Mouse (Mus musculus) heart, embryonic 10.5 days (tissue): ENCODE measurements at regions not wholly inside any gene's neighbourhood (a gene's known extent, or its start where the extent isn't known, plus 50 kb on each side); places are given as distances from the start of the nearest gene placed in this dataset.
A peak's percentile ranks its signal among the peaks of the same experiment; 100 is the strongest.
"Not testable (repeated sequence)": the region's sequence is repeated elsewhere in the genome, so short reads cannot be mapped to it uniquely, and the experiment has no call there.

Source experiments
- DNase-seq: peaks from one replicate; pipeline ENCODE4 v3.0.0-alpha.2; 2017; ENCODE audit warnings: low spot score
- H3K27ac ChIP-seq: fragments of 300-500 bp; sonication (generic); 2 replicates; pipeline ENCODE4 v1.5.1; 2016; ENCODE audit warnings: mild to moderate bottlenecking
- H3K27me3 ChIP-seq: fragments of 300-500 bp; sonication (generic); 2 replicates; pipeline ENCODE4 v1.6.1; 2016; ENCODE audit warnings: mild to moderate bottlenecking; ENCODE audit not compliant: poor library complexity, insufficient read depth, severe bottlenecking
- H3K36me3 ChIP-seq: fragments of 300-500 bp; sonication (generic); 2 replicates; pipeline ENCODE4 v1.6.1; 2016; ENCODE audit warnings: mild to moderate bottlenecking, moderate library complexity
- H3K4me1 ChIP-seq: fragments of 300-500 bp; sonication (generic); 2 replicates; pipeline ENCODE4 v1.6.1; 2016; ENCODE audit warnings: mild to moderate bottlenecking
- H3K4me3 ChIP-seq: fragments of 300-500 bp; sonication (generic); 2 replicates; pipeline ENCODE4 v1.5.1; 2016; ENCODE audit warnings: mild to moderate bottlenecking, moderate library complexity
- H3K9me3 ChIP-seq: fragments of 300-500 bp; sonication (generic); 2 replicates; pipeline ENCODE4 v1.6.1; 2016; ENCODE audit warnings: mild to moderate bottlenecking, moderate library complexity
- WGBS: fragments of 180-500 bp; shearing (Covaris S2); methylation state at CpG from one replicate; pipeline ENCODE4 v1.1.7; 2016; 5-methylcytosine and 5-hydroxymethylcytosine counted together

DNA sequence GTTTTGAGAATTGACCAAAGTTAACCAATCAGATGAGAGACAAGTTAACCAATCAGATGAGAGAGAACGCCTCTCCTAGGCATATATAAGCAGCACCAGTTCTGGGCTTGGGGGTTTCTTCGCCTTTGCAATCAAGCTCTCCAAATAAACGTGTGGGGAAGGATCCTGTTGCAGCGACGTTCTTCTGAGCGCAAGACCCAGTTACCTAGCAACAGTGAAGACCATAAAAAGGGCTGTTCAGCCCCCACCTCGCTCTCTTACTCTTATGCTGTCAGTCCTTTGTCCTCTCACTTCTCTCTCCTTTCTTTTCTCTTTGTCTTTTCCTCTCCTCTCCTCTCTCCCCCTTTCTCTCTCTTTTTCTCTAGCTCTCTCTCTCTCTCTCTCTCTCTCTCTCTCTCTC, 297.7 kb downstream of the Setd4 start:
- H3K27me3 ChIP-seq, H3K27ac ChIP-seq, DNase-seq, H3K9me3 ChIP-seq, H3K4me3 ChIP-seq, H3K4me1 ChIP-seq, H3K36me3 ChIP-seq: not testable (repeated sequence)
- 78% methylated on average over 7 of the region's 7 CpGs for WGBS

DNA sequence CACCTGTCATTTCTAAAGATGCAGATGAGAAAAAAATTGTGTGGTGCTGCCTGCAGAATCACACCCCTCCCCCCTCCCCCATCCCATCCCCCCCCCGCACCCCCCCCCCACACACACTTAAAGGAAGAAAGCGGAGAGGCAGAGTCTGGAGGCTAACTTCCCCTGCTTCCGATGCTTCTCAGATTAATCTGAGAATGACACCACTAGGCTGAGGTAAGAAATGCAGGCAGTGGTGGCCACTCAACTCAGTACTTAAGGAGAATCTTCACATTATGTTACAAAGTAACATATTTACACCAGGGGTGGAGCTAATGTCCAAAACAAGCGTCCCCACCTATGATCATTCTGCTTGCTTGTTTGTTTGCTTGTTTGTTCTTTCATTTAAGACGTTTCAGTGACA, 309.4 kb downstream of the Setd4 start:
- no peak overlapping the region for H3K27ac ChIP-seq
- no peaks in the 10 kb centered on the region for H3K36me3 ChIP-seq
- H3K9me3 ChIP-seq, result no peaks in the 10 kb centered on the region
- peaks cover 39% of the 10 kb centered on the region for H3K27me3 ChIP-seq
- 32% methylated on average over 4 of the region's 5 CpGs for WGBS
- no peak overlapping the region for H3K4me3 ChIP-seq
- no peak for DNase-seq
- peaks cover 6% of the 10 kb centered on the region for H3K4me1 ChIP-seq

DNA sequence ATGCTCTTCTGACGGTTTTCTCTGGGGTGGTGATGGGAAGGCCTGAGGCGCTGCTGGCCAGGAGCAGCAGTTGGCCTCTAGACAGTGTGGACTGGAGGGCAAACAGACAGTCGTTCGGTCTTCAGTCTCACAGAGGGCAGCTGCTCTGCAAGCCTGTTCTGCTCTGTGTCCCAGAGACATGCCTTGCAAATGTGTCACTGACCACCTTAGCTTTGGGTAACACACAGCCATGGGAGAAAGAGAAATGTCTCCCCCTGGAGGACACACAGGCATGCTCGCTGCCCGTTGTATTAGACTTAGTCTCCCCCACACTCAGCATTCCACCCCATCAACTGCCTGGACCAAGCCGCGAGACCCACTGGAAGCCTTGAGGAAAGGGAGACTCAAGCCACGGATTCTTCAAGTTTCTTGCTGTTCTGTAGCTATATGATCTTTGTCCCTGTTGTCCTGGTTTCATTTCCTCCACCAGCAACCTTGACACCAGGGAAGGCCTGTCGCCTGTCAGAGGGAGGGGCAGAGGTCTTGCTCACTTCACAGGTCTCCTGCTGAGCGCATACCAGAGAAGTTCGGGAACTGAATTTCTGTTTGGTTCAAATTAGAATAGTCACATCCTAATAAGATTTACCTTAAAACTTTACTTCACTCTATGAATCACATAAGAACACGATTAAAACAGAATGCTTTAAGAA, 310.8 kb downstream of the Setd4 start:
- Histone ChIP-seq H3K4me1 (peaks cover 6% of the 10 kb centered on the region), H3K36me3 (no peaks in the 10 kb centered on the region), H3K27ac (no peak overlapping the region), H3K9me3 (no peaks in the 10 kb centered on the region), H3K27me3 (peaks cover 39% of the 10 kb centered on the region), H3K4me3 (no peak overlapping the region)
- DNase-seq, result peak; percentile 88
- 21% methylated on average over 13 of the region's 13 CpGs for WGBS

- H3K27ac ChIP-seq, result no peak overlapping the region
- H3K9me3 ChIP-seq, result no peaks in the 10 kb centered on the region
- 72% methylated on average over 14 of the region's 14 CpGs for WGBS
- H3K27me3 ChIP-seq, result peaks cover 39% of the 10 kb centered on the region
- no peak overlapping the region for H3K4me3 ChIP-seq
- DNase-seq, result peak; percentile 55
- H3K36me3 ChIP-seq, result no peaks in the 10 kb centered on the region
- H3K4me1 ChIP-seq, result peaks cover 6% of the 10 kb centered on the region
These were observed 311.6 kb downstream of the Setd4 start for GRCm38 (mm10) chr16:93292181-93292834.

GRCm38 (mm10) chr16:93288036-93288435, 315.8 kb downstream of the Setd4 start:
- H3K4me3 ChIP-seq, result no peak overlapping the region
- H3K36me3 ChIP-seq, result no peaks in the 10 kb centered on the region
- DNase-seq, result no peak
- peaks cover 22% of the 10 kb centered on the region for H3K27me3 ChIP-seq
- H3K9me3 ChIP-seq, result no peaks in the 10 kb centered on the region; the same call in 1 of the 2 replicates
- peaks cover 3% of the 10 kb centered on the region for H3K4me1 ChIP-seq
- WGBS, result 65% methylated on average over 3 of the region's 3 CpGs
- no peak overlapping the region for H3K27ac ChIP-seq

- H3K4me3 ChIP-seq, result no peak overlapping the region
- peaks cover 22% of the 10 kb centered on the region for H3K27me3 ChIP-seq
- 76% methylated on average over 2 of the region's 2 CpGs for WGBS
These were observed 316.3 kb downstream of the Setd4 start for GRCm38 (mm10) chr16:93287520-93287919.

GRCm38 (mm10) chr16:93286816-93287215, 317.0 kb downstream of the Setd4 start:
- Histone ChIP-seq H3K4me3 (no peak overlapping the region), H3K27ac (no peak overlapping the region), H3K36me3 (no peaks in the 10 kb centered on the region), H3K9me3 (no peaks in the 10 kb centered on the region; the same call in 1 of the 2 replicates), H3K27me3 (peaks cover 18% of the 10 kb centered on the region), H3K4me1 (no peaks in the 10 kb centered on the region)
- WGBS, result 87% methylated on average over 3 of the region's 3 CpGs
- no peak for DNase-seq

More at GRCm38 (mm10) chr16:93287520-93287919, 316.3 kb downstream of the Setd4 start:
- no peak overlapping the region for H3K27ac ChIP-seq
- no peak for DNase-seq
- H3K9me3 ChIP-seq, result no peaks in the 10 kb centered on the region; the same call in 1 of the 2 replicates
- no peaks in the 10 kb centered on the region for H3K4me1 ChIP-seq
- no peaks in the 10 kb centered on the region for H3K36me3 ChIP-seq

- H3K4me3 ChIP-seq, result no peak overlapping the region
- no peak overlapping the region for H3K27ac ChIP-seq
- WGBS, result 90% methylated on average over 6 of the region's 6 CpGs
- no peaks in the 10 kb centered on the region for H3K4me1 ChIP-seq
- no peaks in the 10 kb centered on the region for H3K36me3 ChIP-seq
- H3K27me3 ChIP-seq, result peaks cover 15% of the 10 kb centered on the region; the same call in 1 of the 2 replicates
- DNase-seq, result no peak
- H3K9me3 ChIP-seq, result no peaks in the 10 kb centered on the region; the same call in 1 of the 2 replicates
These were observed 318.7 kb downstream of the Setd4 start for GRCm38 (mm10) chr16:93285191-93285590.

DNA sequence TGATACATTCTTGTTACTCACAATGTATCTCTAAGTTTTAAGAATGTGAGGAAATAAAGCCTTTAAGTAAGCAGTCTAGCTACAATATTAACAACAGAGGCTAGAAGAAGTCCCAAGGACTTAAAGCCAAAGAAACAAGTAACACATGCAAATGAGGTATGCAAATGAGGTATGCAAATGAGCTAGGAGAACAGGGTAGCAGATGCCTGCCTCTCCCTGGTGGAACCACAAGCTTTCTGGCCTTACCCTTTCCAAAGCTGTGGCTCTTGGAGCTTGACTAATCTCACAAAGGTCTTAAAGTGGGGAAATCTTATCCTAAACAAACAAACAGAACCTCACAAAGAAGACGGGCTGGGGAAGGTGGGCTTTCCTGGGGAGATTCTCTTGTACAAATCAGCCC, 322.1 kb downstream of the Setd4 start:
- no peak for DNase-seq
- no peak overlapping the region for H3K27ac ChIP-seq
- H3K36me3 ChIP-seq, result no peaks in the 10 kb centered on the region
- H3K4me3 ChIP-seq, result no peak overlapping the region
- 14% methylated on average over 1 of the region's 1 CpGs for WGBS
- H3K27me3 ChIP-seq, result peaks cover 25% of the 10 kb centered on the region
- no peaks in the 10 kb centered on the region; the same call in 1 of the 2 replicates for H3K9me3 ChIP-seq
- no peaks in the 10 kb centered on the region for H3K4me1 ChIP-seq

DNA sequence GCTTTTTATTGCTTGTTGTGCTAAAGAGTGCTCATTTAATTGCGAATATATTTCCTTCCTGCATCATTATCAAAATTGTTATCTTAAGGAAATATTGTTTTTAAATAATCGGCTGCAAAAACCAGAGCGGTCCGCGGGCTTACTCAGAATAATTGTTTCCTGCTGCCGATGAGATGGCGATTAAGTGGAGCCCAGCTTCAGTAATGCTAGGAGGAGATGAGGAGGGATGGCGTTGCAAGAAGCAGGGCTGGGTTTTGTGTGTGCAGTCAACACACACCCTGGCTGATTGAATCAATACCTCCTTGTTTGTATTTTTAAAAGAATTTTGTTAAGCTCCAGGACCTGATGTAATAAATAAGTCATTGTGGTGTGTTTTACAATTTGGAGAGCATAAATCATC, 331.2 kb downstream of the Setd4 start:
- no peaks in the 10 kb centered on the region for H3K9me3 ChIP-seq
- no peaks in the 10 kb centered on the region for H3K4me1 ChIP-seq
- no peak for DNase-seq
- H3K4me3 ChIP-seq, result no peak overlapping the region
- H3K27me3 ChIP-seq, result no peaks in the 10 kb centered on the region
- WGBS, result 71% methylated on average over 8 of the region's 8 CpGs
- H3K27ac ChIP-seq, result no peak overlapping the region
- H3K36me3 ChIP-seq, result no peaks in the 10 kb centered on the region

DNA sequence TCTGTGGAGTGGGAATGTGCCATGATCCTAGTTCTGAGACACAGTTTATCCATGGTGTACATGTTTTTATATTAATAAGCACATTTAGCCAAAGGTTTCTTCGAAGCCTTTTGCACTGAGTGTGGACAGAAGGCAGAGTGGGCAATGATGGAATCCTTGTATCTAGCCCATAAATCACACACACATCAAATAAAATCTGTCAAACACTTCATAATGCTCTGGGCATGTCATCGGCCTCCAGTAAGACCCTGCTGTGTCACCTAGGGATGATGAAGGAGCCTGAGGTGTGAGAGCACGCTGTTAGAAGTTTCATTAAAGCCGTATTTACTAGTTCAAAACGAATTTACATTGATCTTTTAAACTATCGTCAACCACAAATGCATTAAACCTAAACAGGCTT, 331.7 kb downstream of the Setd4 start:
- Histone ChIP-seq H3K27ac (no peak overlapping the region), H3K9me3 (no peaks in the 10 kb centered on the region), H3K4me1 (no peaks in the 10 kb centered on the region), H3K36me3 (no peaks in the 10 kb centered on the region), H3K4me3 (no peak overlapping the region), H3K27me3 (peaks cover 3% of the 10 kb centered on the region; the same call in 1 of the 2 replicates)
- 71% methylated on average over 6 of the region's 6 CpGs for WGBS
- DNase-seq, result no peak

DNA sequence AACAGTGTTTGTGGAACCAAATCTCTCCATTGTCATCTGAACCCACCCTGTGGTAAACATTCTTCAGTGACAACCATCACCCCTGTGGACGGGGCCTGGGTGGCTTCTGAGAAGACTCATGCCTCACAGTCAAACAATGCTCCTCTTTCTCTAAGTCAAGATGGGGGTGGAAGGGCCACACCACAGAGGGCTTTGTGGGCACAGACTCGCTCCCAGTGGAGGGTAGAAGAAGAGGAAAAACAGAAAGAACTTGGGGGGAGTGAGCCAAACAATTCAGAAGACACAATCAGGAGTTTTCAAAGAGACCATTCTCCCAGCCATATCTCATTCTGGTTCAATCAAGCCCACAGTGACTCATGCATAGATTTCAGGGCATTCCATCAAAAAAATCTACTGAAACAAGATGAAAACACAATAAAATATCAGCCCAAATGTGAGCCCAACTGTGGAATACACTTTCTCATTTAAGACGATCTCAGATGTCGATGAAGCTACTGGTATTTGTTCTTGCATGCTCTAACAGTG, 339.7 kb downstream of the Setd4 start:
- Histone ChIP-seq H3K27ac (no peak overlapping the region), H3K36me3 (no peaks in the 10 kb centered on the region), H3K4me3 (no peak overlapping the region), H3K4me1 (no peaks in the 10 kb centered on the region), H3K9me3 (no peaks in the 10 kb centered on the region), H3K27me3 (peaks cover 27% of the 10 kb centered on the region; the same call in 1 of the 2 replicates)
- 70% methylated on average over 4 of the region's 4 CpGs for WGBS
- DNase-seq, result no peak

DNA sequence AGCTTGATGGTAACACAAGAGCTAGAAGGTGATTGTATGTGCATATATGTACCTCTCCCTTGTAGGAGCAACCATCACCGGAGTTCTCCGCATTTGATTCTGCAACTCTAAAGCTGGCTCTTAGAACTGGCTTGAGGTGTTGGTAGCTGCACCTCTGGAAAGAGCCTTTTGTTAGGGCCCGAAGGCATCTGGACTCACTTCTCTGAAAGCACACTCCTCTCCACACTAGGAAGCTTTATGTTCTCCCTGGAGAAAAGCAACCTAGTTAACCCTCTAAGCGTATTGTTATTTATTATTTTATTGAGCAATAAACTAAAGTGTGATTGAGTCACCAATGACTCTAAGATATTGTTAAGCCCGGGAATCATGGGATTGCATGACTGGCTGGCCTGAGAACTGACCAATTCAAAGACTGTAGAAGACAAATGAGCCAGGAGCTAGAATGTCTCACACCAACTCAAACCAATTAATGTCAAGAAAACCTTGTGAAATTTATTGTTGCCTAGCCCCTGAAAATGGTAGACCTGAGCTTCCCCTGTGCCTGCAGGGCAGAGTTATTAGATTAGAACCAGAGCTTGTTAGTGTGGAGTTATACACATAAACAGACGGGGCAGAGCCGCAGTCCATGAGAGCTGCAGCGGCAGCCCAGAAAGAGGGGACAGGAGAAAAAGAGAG, 340.6 kb downstream of the Setd4 start:
- Histone ChIP-seq H3K27me3 (peaks cover 27% of the 10 kb centered on the region; the same call in 1 of the 2 replicates), H3K4me1 (no peaks in the 10 kb centered on the region), H3K27ac (no peak overlapping the region), H3K4me3 (no peak overlapping the region), H3K36me3 (no peaks in the 10 kb centered on the region), H3K9me3 (no peaks in the 10 kb centered on the region)
- no peak for DNase-seq
- 81% methylated on average over 8 of the region's 8 CpGs for WGBS
